Mouse (Mus musculus) midbrain, embryonic 11.5 days (tissue): Measurements from ENCODE around the gene Sipa1l3. TPM values are rescaled to one million over a fixed set of nuclear protein-coding genes. Genes with fewer than 3 reads are reported as not detected.
A peak's percentile ranks its signal among the peaks of the same experiment; 100 is the strongest.

Experiments used
- ATAC-seq: fragments of 200-750 bp; cut with Nextera tagmentation; 2 replicates; pipeline ENCODE4 v1.8.0; 2017; ENCODE audit warnings: moderate TSS enrichment, moderate library complexity; ENCODE audit not compliant: low FRiP score
- DNase-seq: peaks from one replicate; pipeline ENCODE4 v3.0.0; 2015; ENCODE audit warnings: low spot score; ENCODE audit errors: missing footprints
- H3K27ac ChIP-seq: fragments of 300-500 bp; sonication (generic); 2 replicates; pipeline ENCODE4 v1.5.1; 2014; ENCODE audit warnings: low read depth, low read length
- H3K27me3 ChIP-seq: fragments of 300-500 bp; sonication (generic); 2 replicates; pipeline ENCODE4 v1.6.1; 2014; ENCODE audit warnings: mild to moderate bottlenecking, low read length, moderate library complexity, mixed read lengths; ENCODE audit not compliant: control insufficient read depth, insufficient read depth
- H3K36me3 ChIP-seq: fragments of 300-500 bp; sonication (generic); 2 replicates; pipeline ENCODE4 v1.6.1; 2014; ENCODE audit warnings: mild to moderate bottlenecking, low read length, moderate library complexity, mixed read lengths; ENCODE audit not compliant: control insufficient read depth, insufficient read depth
- H3K4me1 ChIP-seq: fragments of 300-500 bp; sonication (generic); 2 replicates; pipeline ENCODE4 v1.6.1; 2014; ENCODE audit warnings: low read length; ENCODE audit not compliant: control insufficient read depth, insufficient read depth
- H3K4me2 ChIP-seq: fragments of 300-500 bp; sonication (generic); 2 replicates; pipeline ENCODE4 v1.6.1; 2014; ENCODE audit warnings: mild to moderate bottlenecking, moderate library complexity
- H3K4me3 ChIP-seq: fragments of 300-500 bp; sonication (generic); 2 replicates; pipeline ENCODE4 v1.5.1; 2014; ENCODE audit warnings: low read depth, low read length
- H3K9ac ChIP-seq: fragments of 300-500 bp; sonication (generic); 2 replicates; pipeline ENCODE4 v1.6.1; 2014; ENCODE audit warnings: low read length
- H3K9me3 ChIP-seq: fragments of 300-500 bp; sonication (generic); 2 replicates; pipeline ENCODE4 v1.6.1; 2016; ENCODE audit warnings: low read length; ENCODE audit not compliant: control insufficient read depth
- WGBS: fragments of 180-500 bp; shearing (Covaris S2); extraction: QIAGEN DNeasy Blood & Tissue Kit; methylation state at CpG from one replicate; pipeline ENCODE4 v1.1.7; 2014; 5-methylcytosine and 5-hydroxymethylcytosine counted together
- polyA plus RNA-seq: library from polyadenylated mRNA; unstranded; fragments of >200 nt; fragmentation: Nextera tagmentation; extraction: Ambion mirVana; gene quantifications from 2 replicates; pipeline ENCODE4 v1.2.1, GENCODE M21; 2014

The Sipa1l3 gene
- polyA plus RNA-seq, 1 experiment from 2014 or later: 7.8 TPM

GRCm38 (mm10) chr7:29426056-29426455 is 92.4 kb downstream of the Sipa1l3 start:
- WGBS: 84% methylated on average over 8 of the region's 8 CpGs

GRCm38 (mm10) chr7:29425413-29425827 is 93.0 kb downstream of the Sipa1l3 start:
- ATAC-seq (no peak), DNase-seq (no peak)
- Histone ChIP-seq H3K9ac (no peak overlapping the region), H3K4me2 (no peak overlapping the region), H3K27me3 (peaks cover 8% of the 10 kb centered on the region), H3K9me3 (no peaks in the 10 kb centered on the region), H3K27ac (no peak overlapping the region), H3K4me3 (no peak overlapping the region), H3K36me3 (no peaks in the 10 kb centered on the region), H3K4me1 (peaks cover 12% of the 10 kb centered on the region)
- WGBS: 88% methylated on average over 7 of the region's 7 CpGs

More at GRCm38 (mm10) chr7:29426056-29426455, 92.4 kb downstream of the Sipa1l3 start:
- ATAC-seq (no peak), DNase-seq (no peak)
- H3K4me1 ChIP-seq: peaks cover 17% of the 10 kb centered on the region
- no peaks in the 10 kb centered on the region for H3K9me3 ChIP-seq
- no peak overlapping the region for H3K9ac ChIP-seq
- no peak overlapping the region for H3K27ac ChIP-seq
- peaks cover 8% of the 10 kb centered on the region for H3K27me3 ChIP-seq
- H3K4me2 ChIP-seq: no peak overlapping the region
- no peaks in the 10 kb centered on the region for H3K36me3 ChIP-seq
- H3K4me3 ChIP-seq: no peak overlapping the region

- Histone ChIP-seq H3K9ac (no peak overlapping the region), H3K27me3 (peaks cover 8% of the 10 kb centered on the region), H3K4me2 (no peak overlapping the region), H3K36me3 (no peaks in the 10 kb centered on the region), H3K9me3 (no peaks in the 10 kb centered on the region), H3K27ac (no peak overlapping the region), H3K4me3 (no peak overlapping the region), H3K4me1 (peaks cover 9% of the 10 kb centered on the region)
- 78% methylated on average over 5 of the region's 5 CpGs for WGBS
- DNase-seq: no peak
- no peak for ATAC-seq
Measured at GRCm38 (mm10) chr7:29424690-29425089, 93.8 kb downstream of the Sipa1l3 start.

- Histone ChIP-seq H3K4me3 (no peak overlapping the region), H3K27ac (peak overlapping the region; percentile 57; the same call in 1 of the 2 replicates), H3K36me3 (no peaks in the 10 kb centered on the region), H3K4me2 (no peak overlapping the region), H3K4me1 (peaks cover 19% of the 10 kb centered on the region), H3K9me3 (no peaks in the 10 kb centered on the region), H3K9ac (peak overlapping the region; percentile 39; the same call in 1 of the 2 replicates), H3K27me3 (peaks cover 2% of the 10 kb centered on the region; the same call in 1 of the 2 replicates)
- DNase-seq: no peak
- WGBS: 30% methylated on average over 3 of the region's 3 CpGs
- ATAC-seq: no peak; the same call in 1 of the 2 replicates
Measured at GRCm38 (mm10) chr7:29421909-29422244, 96.6 kb downstream of the Sipa1l3 start.

GRCm38 (mm10) chr7:29421240-29421908 is 97.1 kb downstream of the Sipa1l3 start:
- peak overlapping the region; percentile 39; the same call in 1 of the 2 replicates for H3K9ac ChIP-seq
- peaks cover 2% of the 10 kb centered on the region; the same call in 1 of the 2 replicates for H3K27me3 ChIP-seq
- WGBS: 23% methylated on average over 12 of the region's 12 CpGs
- H3K4me1 ChIP-seq: peaks cover 19% of the 10 kb centered on the region
- DNase-seq: no peak
- peak; percentile 36 for ATAC-seq
- no peak overlapping the region for H3K4me3 ChIP-seq
- peak overlapping the region; percentile 57 for H3K27ac ChIP-seq
- H3K36me3 ChIP-seq: no peaks in the 10 kb centered on the region
- no peak overlapping the region for H3K4me2 ChIP-seq
- no peaks in the 10 kb centered on the region for H3K9me3 ChIP-seq

- WGBS: 57% methylated on average over 4 of the region's 4 CpGs
- Histone ChIP-seq H3K9me3 (no peaks in the 10 kb centered on the region), H3K36me3 (no peaks in the 10 kb centered on the region), H3K4me2 (no peak overlapping the region), H3K4me3 (no peak overlapping the region), H3K27ac (no peak overlapping the region), H3K4me1 (peaks cover 19% of the 10 kb centered on the region), H3K9ac (no peak overlapping the region), H3K27me3 (no peaks in the 10 kb centered on the region; the same call in 1 of the 2 replicates)
- ATAC-seq (no peak), DNase-seq (no peak)
Measured at GRCm38 (mm10) chr7:29419836-29420235, 98.6 kb downstream of the Sipa1l3 start.

- WGBS: 75% methylated on average over 6 of the region's 6 CpGs
- Histone ChIP-seq H3K4me2 (no peak overlapping the region), H3K4me1 (peaks cover 19% of the 10 kb centered on the region), H3K27me3 (no peaks in the 10 kb centered on the region; the same call in 1 of the 2 replicates), H3K9me3 (no peaks in the 10 kb centered on the region), H3K27ac (no peak overlapping the region), H3K36me3 (no peaks in the 10 kb centered on the region), H3K4me3 (no peak overlapping the region), H3K9ac (no peak overlapping the region)
- ATAC-seq (no peak), DNase-seq (no peak)
Measured at GRCm38 (mm10) chr7:29418231-29418630, 100.2 kb downstream of the Sipa1l3 start.

GRCm38 (mm10) chr7:29417332-29418069 is 100.9 kb downstream of the Sipa1l3 start:
- H3K4me3 ChIP-seq: no peak overlapping the region
- no peak overlapping the region for H3K4me2 ChIP-seq
- no peaks in the 10 kb centered on the region for H3K36me3 ChIP-seq
- no peak overlapping the region for H3K27ac ChIP-seq
- ATAC-seq (peak; percentile 54; the same call in 1 of the 2 replicates), DNase-seq (no peak)
- H3K27me3 ChIP-seq: no peaks in the 10 kb centered on the region; the same call in 1 of the 2 replicates
- H3K9me3 ChIP-seq: no peaks in the 10 kb centered on the region
- H3K4me1 ChIP-seq: peaks cover 24% of the 10 kb centered on the region
- no peak overlapping the region for H3K9ac ChIP-seq
- WGBS: 33% methylated on average over 8 of the region's 8 CpGs

GRCm38 (mm10) chr7:29416906-29417305 is 101.5 kb downstream of the Sipa1l3 start:
- DNase-seq: no peak
- H3K9ac ChIP-seq: no peak overlapping the region
- H3K4me3 ChIP-seq: no peak overlapping the region
- no peak overlapping the region for H3K27ac ChIP-seq
- H3K36me3 ChIP-seq: no peaks in the 10 kb centered on the region
- H3K4me2 ChIP-seq: no peak overlapping the region
- ATAC-seq: no peak
- H3K4me1 ChIP-seq: peaks cover 25% of the 10 kb centered on the region
- 57% methylated on average over 2 of the region's 2 CpGs for WGBS
- H3K9me3 ChIP-seq: no peaks in the 10 kb centered on the region
- no peaks in the 10 kb centered on the region; the same call in 1 of the 2 replicates for H3K27me3 ChIP-seq
